Mouse (Mus musculus) urinary bladder, adult 18-20 months (tissue): ENCODE data around the gene Olfr469.
"Not testable (repeated sequence)": the region's sequence is repeated elsewhere in the genome, so short reads cannot be mapped to it uniquely, and the experiment has no call there.

Source experiments
- DNase-seq, 2 experiments: peaks; one replicate each; pipeline ENCODE4 v3.0.0; 2022; ENCODE audit warnings: low spot score in 2 of 2, mixed read lengths in 2 of 2

Gene Olfr469

GRCm38 (mm10) chr7:107825441-107825840 lies at the start of gene Olfr469:
Gene Olfr469 (minus strand): TSS chr7:107825541.
- DNase-seq = not testable (repeated sequence)

GRCm38 (mm10) chr7:107847390-107847789 lies 22.0 kb upstream of the Olfr469 start, which contains the start of gene Olfr470:
Gene Olfr470 (minus strand): TSS chr7:107847490.
- DNase-seq = not testable (repeated sequence)

GRCm38 (mm10) chr7:107841719-107842118 lies 16.4 kb upstream of the Olfr469 start:
- DNase-seq = no peak

- not testable (repeated sequence) for DNase-seq
These were observed 1.5 kb downstream of the Olfr469 start for GRCm38 (mm10) chr7:107823867-107824266.

GRCm38 (mm10) chr7:107819442-107819841 lies 5.9 kb downstream of the Olfr469 start:
- no peak for DNase-seq

- DNase-seq = no peak
These were observed 13.4 kb downstream of the Olfr469 start, which contains the start of gene Olfr467 for GRCm38 (mm10) chr7:107811963-107812362. Gene Olfr467 (plus strand): TSS chr7:107812263.

- no peak for DNase-seq
These were observed 23.2 kb downstream of the Olfr469 start for GRCm38 (mm10) chr7:107802138-107802537.

- no peak for DNase-seq
These were observed 24.2 kb downstream of the Olfr469 start, which contains the start of gene Ovch2 for GRCm38 (mm10) chr7:107801108-107801507. Gene Ovch2 (minus strand): TSS chr7:107801208.

GRCm38 (mm10) chr7:107796500-107796899 lies 28.8 kb downstream of the Olfr469 start:
- DNase-seq = no peak

GRCm38 (mm10) chr7:107787977-107788620 lies 37.2 kb downstream of the Olfr469 start:
- no peak for DNase-seq

- DNase-seq = no peak
These were observed 45.7 kb downstream of the Olfr469 start for GRCm38 (mm10) chr7:107779611-107780010.

GRCm38 (mm10) chr7:107778216-107778615 lies 47.1 kb downstream of the Olfr469 start:
- no peak for DNase-seq

GRCm38 (mm10) chr7:107770812-107771211 lies 54.5 kb downstream of the Olfr469 start:
- no peak for DNase-seq
